Mouse (Mus musculus) spleen, postnatal 0 days (tissue): Measurements from ENCODE around the gene Slc26a10. TPM values are rescaled to one million over a fixed set of nuclear protein-coding genes. Genes with fewer than 3 reads are reported as not detected.

Source experiments
- polyA plus RNA-seq: library from polyadenylated mRNA; unstranded; fragments of >200 nt; fragmentation: Nextera tagmentation; extraction: Ambion mirVana; gene quantifications from 2 replicates; pipeline ENCODE4 v1.2.1, GENCODE M21; 2015

Slc26a10 gene
- 1.5 and 1.6 TPM in 2 replicates for polyA plus RNA-seq

DNA sequence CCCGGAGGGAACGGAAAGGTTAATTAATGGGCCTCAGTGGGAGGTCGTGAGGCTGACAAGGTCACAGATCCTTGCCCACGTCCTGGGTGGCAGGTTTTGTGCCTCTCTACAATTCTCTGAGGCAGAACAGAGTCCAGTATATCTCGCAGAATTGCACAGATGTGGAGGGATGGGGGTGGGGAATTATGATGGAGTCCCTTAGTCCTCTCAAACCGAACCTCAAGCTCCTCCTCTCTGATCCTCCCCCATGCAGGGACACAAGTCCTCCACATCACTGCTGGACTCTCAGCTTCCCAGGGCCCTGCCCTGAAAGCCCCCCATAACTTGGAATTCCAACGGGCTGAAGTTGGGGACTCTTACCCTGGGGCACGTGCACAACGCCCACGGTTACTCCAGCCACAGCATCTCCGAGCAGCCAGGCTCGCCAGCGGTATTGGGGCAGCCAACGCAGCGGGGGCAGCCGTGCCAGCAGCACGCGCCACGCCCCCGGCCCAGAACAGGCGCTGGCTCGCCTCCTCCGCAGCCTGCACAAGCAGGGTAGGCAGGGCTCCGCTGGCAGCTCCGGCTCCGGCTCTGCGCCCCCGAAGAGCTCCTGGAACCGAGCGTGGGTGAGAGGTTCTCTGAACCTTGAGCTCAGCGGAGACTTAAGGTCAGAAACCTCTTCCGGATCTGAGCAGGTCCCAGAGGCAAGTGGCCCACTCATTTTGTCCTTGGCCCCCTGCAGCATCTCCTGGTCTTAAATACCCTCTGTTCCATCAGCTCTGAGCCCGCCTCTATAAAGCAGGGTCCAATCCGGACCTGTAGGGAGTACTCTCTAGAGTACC, at the start of gene Slc26a10:
Gene Slc26a10 (minus strand): TSS at position 775 of the 824 bp plus-strand sequence.

GRCm38 (mm10) chr10:127211414-127211854, 31.0 kb upstream of the Slc26a10 start, which contains the start of gene Pip4k2c:
Pip4k2c (minus strand) TSS chr10:127211585.

GRCm38 (mm10) chr10:127195328-127196129, 15.1 kb upstream of the Slc26a10 start, which contains the start of gene Dtx3:
Dtx3 (minus strand) TSS chr10:127195728.

GRCm38 (mm10) chr10:127189651-127190381, 9.4 kb upstream of the Slc26a10 start, which contains the start of gene Arhgef25:
Arhgef25 (minus strand) TSS chr10:127190083.

DNA sequence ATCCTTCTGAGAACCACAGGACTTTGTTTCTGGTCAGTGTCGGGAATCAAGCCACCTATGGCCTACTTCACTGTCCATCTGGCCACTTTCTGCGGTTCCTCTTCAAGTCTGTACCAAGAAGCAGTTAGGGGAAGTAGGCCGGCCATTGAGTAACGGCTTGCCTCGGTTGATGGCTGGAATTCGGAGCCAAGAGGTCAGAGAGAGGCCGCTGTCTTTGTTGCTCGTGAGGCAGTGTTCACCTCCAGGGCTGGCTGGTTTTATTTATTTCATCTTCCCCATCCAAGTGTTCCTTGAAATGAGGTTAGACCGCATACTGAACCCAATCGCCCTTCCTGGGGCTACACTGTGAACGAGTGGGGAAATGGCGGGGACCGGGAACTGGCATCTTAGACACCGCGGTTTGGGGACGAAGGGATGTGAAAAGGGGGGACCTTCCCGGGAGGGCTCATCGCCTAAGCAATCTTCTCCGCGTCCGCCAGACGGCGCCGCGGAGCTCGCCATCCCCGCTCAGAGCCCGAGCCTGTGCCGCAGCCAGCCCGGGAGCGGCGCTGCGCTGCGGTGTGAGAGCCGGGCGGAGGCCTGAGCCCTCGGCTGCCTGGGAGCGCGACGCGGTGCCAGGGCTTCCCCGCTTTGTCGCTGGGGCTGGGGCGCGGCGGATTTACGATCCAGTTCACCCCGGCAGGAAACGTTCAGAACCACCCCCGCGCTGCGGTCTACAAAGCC, 15.7 kb downstream of the Slc26a10 start, which contains the start of gene B4galnt1:
Gene B4galnt1 (plus strand): TSS at position 595 of the 723 bp plus-strand sequence.

Other genes starting within 250 kb of the Slc26a10 start
- 29.4 and 36.8 TPM in 2 replicates for gene Ctdsp2, start 201.9 kb downstream of the Slc26a10 start, polyA plus RNA-seq
- gene Avil, start 179.9 kb downstream of the Slc26a10 start, polyA plus RNA-seq = 0.08 and 0.22 TPM in 2 replicates
- gene Tsfm, start 149.8 kb downstream of the Slc26a10 start, polyA plus RNA-seq = 53.2 and 54.6 TPM in 2 replicates
- gene Mettl1, start 139.2 kb downstream of the Slc26a10 start, polyA plus RNA-seq = 30.3 and 30.7 TPM in 2 replicates
- gene Eef1akmt3, start 139.1 kb downstream of the Slc26a10 start, polyA plus RNA-seq = 0.10 and 0.16 TPM in 2 replicates
- not detected in 2 replicates for gene Cyp27b1, start 132.4 kb downstream of the Slc26a10 start, polyA plus RNA-seq
- 0.08 and 0.11 TPM in 2 replicates for gene March9, start 120.5 kb downstream of the Slc26a10 start, polyA plus RNA-seq
- gene Cdk4, start 117.1 kb downstream of the Slc26a10 start, polyA plus RNA-seq = 558 and 561 TPM in 2 replicates
- gene Tspan31, start 110.4 kb downstream of the Slc26a10 start, polyA plus RNA-seq = 37.4 and 47.0 TPM in 2 replicates
- gene Agap2, start 105.4 kb downstream of the Slc26a10 start, polyA plus RNA-seq = 2.5 and 3.6 TPM in 2 replicates
- 47.0 and 54.4 TPM in 2 replicates for gene Os9, start 59.5 kb downstream of the Slc26a10 start, polyA plus RNA-seq
- gene B4galnt1, start 15.4 kb downstream of the Slc26a10 start, polyA plus RNA-seq = 22.9 and 24.8 TPM in 2 replicates
- 13.1 and 17.5 TPM in 2 replicates for gene Arhgef25, start 9.4 kb upstream of the Slc26a10 start, polyA plus RNA-seq
- gene Dtx3, start 15.1 kb upstream of the Slc26a10 start, polyA plus RNA-seq = 36.1 and 42.7 TPM in 2 replicates
- gene Pip4k2c, start 30.9 kb upstream of the Slc26a10 start, polyA plus RNA-seq = 41.4 and 44.1 TPM in 2 replicates
- gene Kif5a, start 82.7 kb upstream of the Slc26a10 start, polyA plus RNA-seq = 0.06 and 0.15 TPM in 2 replicates
- gene Dctn2, start 85.7 kb upstream of the Slc26a10 start, polyA plus RNA-seq = 94.5 and 104 TPM in 2 replicates
- 11.7 and 14.1 TPM in 2 replicates for gene Mbd6, start 108.4 kb upstream of the Slc26a10 start, polyA plus RNA-seq
- 79.4 and 88.0 TPM in 2 replicates for gene Mars, start 131.1 kb upstream of the Slc26a10 start, polyA plus RNA-seq
- 38.7 and 46.0 TPM in 2 replicates for gene Arhgap9, start 141.3 kb upstream of the Slc26a10 start, polyA plus RNA-seq
- 0.66 and 1.1 TPM in 2 replicates for gene Gli1, start 161.3 kb upstream of the Slc26a10 start, polyA plus RNA-seq
- gene Inhbe, start 173.8 kb upstream of the Slc26a10 start, polyA plus RNA-seq = not detected in 2 replicates
- gene Inhbc, start 189.8 kb upstream of the Slc26a10 start, polyA plus RNA-seq = not detected in 2 replicates
- gene R3hdm2, start 199.7 kb upstream of the Slc26a10 start, polyA plus RNA-seq = 14.1 and 16.8 TPM in 2 replicates